Mouse (Mus musculus): ENCODE data around the gene Hoxc9.
A peak's percentile ranks its signal among the peaks of the same experiment; 100 is the strongest.

The Hoxc9 gene

DNA sequence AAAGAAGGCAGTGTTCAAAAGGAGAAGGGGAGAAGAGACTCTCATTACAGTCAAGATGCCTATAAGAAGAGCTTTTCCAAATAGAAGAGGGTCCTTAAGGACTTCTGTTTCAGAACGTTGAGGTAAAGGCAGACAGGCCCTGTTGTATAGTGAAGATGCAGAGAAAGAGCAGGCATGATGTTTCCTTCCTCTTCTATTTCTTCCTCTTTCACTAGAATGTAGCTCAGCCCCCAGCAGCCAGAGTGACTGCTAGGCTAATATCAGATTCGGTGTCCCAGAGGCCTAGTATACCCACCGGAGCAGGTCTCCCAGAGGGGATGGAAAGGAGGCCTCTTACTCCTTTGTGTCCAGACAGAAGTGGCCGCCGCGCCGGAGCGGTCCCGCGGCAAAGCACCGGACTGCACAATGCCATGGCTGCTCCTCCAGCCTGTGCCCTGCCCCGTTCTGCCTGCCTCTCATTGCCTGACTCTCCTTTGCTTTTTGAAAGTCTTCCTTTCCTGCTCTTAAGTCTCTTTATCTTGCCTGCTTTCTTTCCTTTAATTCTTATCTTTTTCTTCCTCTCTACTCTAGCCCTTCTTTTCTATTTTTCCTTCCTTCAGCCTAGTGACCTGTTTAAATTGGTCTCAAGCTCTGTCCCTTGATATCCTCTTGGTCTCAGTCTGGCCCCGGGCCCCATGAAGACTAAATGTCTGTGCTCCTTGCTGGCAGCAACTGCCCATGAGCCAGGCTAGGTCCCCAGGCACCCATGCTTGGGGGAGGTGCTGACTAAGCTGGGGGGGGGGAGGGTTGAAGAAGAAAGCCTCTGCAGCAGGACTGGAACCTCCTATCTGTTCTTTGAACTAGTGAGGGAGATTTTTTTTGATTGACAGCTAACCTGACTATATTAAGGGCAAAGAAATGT is 2.6 kb downstream of the Hoxc9 start:
- DNase-seq (ENCODE audit: low spot score): no peak

DNA sequence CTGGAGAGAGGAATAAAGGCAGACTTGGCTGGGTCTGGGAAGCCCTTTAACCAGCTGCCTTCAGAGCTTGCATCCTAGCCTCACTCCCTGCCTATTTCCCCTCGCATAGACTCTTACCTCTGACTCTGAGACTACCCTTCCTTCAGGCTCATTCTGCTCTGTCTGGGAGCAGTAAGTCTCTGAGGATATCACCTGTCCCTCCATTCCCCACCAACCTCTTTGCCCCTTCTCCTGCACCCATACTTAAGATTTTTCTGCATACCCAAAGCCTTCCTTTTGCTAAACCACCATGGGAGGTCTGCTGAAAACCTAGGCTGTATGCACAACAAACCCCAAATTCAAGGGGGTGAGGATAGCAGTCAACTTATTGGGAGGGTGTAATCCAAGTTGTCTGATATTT is 3.7 kb downstream of the Hoxc9 start:
- no peak for DNase-seq (ENCODE audit: low spot score)

DNA sequence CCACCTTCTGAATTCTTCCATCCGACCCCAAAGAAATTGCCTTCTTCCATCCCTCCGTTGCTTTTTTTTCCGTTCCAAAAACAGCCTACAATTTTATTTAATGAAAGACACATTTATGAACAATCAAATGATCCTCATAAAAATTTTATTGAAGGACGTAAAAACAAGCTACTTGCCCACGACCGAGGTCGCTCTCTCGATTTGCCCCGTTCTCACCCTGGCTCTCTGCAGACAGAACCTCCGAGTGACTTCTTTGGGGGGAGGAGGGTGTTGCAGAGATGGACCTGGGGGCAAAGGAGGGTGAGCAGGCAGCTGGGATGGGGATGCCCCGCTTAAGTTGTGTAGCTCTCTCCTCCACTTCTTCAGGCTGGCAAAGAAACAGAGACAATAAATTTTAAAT is 4.1 kb downstream of the Hoxc9 start:
- DNase-seq (ENCODE audit: low spot score): no peak

DNA sequence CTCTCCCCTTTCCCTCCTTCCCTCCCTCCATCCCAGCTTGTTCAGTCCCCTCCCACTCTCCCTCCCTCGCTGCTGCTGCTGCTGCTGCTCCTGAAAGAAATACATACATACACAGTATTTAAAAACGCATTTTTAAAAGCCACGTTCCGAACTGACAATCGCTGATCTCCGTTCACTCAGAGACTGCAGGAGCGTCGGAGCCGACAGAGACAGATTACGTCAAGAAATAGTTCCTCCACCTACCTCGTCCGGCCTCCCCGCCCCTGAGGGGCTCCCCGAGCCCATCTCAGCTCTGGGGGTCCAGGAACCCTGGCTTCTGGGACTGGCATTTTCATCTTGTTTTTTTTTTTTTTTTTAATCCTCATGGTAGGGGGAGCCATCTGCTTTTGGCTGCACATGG is 4.7 kb downstream of the Hoxc9 start:
- no peak for DNase-seq (ENCODE audit: low spot score)

DNA sequence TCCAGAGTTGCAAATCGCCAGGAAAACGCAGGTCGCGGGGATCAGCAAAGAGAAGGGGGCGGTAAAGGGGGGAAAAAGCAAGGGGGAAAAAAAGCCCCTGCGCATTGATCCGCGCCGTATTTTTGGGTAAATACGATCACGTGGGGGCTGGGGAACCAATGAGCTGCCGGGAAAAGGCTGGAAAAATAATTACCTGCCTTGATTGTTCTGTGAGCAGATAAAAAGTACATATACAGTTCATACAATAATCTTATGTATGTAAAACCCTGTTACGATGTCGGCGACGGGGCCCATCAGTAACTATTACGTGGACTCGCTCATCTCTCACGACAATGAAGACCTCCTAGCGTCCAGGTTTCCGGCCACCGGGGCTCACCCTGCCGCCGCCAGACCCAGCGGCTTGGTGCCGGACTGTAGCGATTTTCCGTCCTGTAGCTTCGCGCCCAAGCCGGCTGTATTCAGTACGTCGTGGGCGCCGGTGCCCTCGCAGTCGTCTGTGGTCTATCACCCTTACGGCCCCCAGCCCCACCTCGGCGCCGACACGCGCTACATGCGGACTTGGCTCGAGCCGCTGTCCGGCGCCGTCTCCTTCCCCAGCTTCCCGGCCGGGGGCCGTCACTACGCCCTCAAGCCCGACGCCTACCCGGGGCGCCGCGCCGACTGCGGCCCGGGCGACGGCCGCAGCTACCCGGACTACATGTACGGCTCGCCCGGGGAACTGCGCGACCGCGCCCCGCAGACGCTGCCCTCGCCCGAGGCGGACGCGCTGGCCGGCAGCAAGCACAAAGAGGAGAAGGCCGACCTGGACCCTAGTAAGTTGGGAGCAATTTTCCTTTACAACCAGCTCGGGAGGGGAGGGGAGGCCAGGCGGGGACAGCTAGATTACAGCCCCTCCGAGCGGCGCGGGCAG is 5.4 kb downstream of the Hoxc9 start:
- no peak for DNase-seq (ENCODE audit: low spot score)

DNA sequence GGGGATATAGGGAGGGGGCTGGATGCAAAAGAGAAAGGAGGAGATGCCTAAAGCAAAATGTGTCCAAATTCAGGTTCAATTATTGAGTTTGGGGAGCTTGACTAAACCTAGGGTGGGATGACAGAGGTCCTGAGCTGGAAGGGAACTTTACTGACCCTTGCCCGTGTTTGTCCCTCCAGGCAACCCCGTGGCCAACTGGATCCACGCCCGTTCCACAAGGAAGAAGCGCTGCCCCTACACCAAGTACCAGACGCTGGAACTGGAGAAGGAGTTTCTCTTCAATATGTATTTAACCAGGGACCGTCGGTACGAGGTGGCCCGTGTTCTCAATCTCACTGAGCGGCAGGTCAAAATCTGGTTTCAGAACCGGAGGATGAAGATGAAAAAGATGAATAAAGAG is 7.5 kb downstream of the Hoxc9 start:
- no peak for DNase-seq (ENCODE audit: low spot score)

GRCm38 (mm10) chr15:102984521-102984920 is 8.3 kb downstream of the Hoxc9 start:
- no peak for DNase-seq (ENCODE audit: low spot score)

DNA sequence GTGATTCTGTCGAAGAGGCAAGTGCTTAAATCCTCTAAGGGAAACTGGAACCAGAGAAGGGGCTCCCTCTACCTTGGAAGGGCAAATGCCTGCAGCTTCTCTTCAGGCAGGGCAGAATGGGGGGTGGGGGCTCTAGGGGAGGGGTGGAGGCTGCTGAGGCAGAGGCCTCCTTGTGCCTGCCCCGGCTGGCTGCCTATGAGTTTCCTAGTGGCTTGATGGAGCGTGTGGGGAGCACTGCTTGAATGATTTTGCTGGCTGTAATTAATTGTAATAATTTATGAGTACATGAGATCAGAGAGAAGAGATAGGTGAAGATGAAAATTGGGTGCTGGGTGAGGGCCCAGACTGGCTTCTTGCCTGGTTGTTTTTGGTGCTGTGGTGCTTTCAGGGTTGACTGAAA is 8.7 kb downstream of the Hoxc9 start:
- DNase-seq (ENCODE audit: low spot score): no peak

GRCm38 (mm10) chr15:102987124-102987833 is 11.0 kb downstream of the Hoxc9 start:
- DNase-seq (ENCODE audit: low spot score): peak; percentile 89

- DNase-seq (ENCODE audit: low spot score): no peak
These were observed 11.8 kb downstream of the Hoxc9 start for GRCm38 (mm10) chr15:102988078-102988477.

GRCm38 (mm10) chr15:102990461-102991397 is 14.5 kb downstream of the Hoxc9 start, which contains the start of gene Hoxc8:
TSS of gene Hoxc8 (plus strand) at chr15:102990607.
- no peak for DNase-seq (ENCODE audit: low spot score)

DNA sequence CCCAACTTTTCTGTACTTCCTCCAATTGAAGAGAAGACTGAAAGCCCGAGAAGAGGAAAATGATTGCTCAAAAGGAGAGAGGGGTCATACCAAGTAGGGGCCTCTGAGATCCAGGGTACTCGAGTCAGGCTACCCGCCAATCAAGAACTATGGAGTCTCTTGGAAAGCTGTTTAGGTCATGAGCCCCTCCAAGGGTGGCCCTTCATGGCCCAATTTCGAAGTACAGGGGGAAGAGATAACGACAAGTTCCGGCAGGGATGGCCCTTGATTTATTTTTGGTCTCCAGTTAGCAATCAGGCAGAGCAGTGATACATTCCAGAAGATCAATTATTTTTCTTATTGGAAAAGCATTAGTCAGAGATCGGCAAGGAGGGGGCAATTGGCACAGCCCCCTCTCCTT is 15.5 kb downstream of the Hoxc9 start:
- DNase-seq (ENCODE audit: low spot score): no peak

- no peak for DNase-seq (ENCODE audit: low spot score)
These were observed 16.0 kb downstream of the Hoxc9 start for GRCm38 (mm10) chr15:102992206-102992605.

GRCm38 (mm10) chr15:102992863-102993262 is 16.6 kb downstream of the Hoxc9 start:
- no peak for DNase-seq (ENCODE audit: low spot score)

DNA sequence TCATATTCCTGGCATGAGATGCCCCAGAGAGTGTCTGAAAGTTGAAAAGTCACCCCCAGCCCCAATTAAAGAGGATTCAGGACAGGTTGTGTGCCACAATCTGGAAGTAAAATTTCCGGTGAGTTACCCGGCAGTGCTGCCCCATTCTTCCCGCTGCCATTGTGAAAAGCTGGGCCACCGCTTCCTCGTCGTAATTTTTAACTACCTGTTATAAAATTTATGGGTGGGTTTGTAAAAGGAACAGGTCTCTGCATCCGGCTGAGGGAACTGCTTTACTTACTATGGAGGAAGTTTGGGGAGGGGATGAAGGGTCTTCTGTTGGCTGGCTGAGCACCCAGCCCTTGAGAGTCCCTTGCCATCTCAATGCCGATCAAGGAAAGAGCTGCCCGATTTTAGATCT is 20.3 kb downstream of the Hoxc9 start:
- no peak for DNase-seq (ENCODE audit: low spot score)

DNA sequence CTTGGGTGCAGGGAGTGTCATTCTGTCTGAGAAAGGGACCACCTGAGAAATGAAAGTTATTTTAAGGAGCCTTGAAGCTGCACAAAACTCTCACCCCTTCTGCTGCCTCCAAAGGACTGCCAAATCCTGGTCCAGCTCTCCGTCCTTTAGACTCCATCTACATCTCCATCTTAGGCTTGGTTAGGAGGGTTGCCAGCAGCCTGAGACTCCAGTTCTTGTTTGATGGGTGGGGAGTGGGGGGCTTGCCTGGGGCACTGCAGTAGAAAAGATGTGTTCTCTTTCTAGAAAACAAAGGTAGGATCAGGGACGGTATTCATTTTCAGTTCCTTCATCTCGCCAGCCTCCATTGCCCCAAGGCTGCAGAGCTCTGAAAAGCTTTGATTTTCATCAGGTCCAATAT is 21.2 kb downstream of the Hoxc9 start:
- DNase-seq (ENCODE audit: low spot score): no peak

GRCm38 (mm10) chr15:102997939-102998355 is 21.7 kb downstream of the Hoxc9 start, which contains the start of gene Hoxc6:
TSS of gene Hoxc6 (plus strand) at chr15:102998257.
- no peak for DNase-seq (ENCODE audit: low spot score)

DNA sequence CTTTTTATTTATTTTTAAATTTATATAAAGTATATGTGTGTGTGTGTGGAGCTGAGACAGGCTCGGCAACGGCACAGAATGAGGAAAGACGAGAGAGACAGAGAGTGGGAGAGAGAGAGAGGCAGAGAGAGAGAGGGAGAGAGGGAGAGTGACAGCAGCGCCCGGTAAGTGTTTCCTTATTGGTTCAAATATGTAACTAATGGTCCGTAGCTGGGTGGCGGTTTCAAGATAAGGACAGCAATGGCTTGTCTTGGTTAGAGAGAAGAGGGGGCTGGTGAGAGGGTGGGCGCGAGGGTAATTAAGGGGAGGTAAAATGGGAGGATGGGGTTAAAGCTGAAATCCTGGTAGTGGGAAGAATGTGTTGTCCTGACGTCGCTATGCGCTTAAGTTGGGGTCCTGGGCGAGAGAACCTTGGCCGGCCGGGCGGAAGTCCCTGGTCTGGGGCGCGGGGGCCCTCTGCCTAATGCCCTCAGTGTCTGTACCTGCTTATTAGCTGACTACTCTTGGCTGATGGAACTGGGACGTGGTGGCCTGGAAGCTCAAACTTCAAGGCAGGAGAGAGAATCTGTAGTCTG is 22.5 kb downstream of the Hoxc9 start:
- no peak for DNase-seq (ENCODE audit: low spot score)

- DNase-seq (ENCODE audit: low spot score): no peak
These were observed 23.1 kb downstream of the Hoxc9 start for GRCm38 (mm10) chr15:102999183-102999831.

DNA sequence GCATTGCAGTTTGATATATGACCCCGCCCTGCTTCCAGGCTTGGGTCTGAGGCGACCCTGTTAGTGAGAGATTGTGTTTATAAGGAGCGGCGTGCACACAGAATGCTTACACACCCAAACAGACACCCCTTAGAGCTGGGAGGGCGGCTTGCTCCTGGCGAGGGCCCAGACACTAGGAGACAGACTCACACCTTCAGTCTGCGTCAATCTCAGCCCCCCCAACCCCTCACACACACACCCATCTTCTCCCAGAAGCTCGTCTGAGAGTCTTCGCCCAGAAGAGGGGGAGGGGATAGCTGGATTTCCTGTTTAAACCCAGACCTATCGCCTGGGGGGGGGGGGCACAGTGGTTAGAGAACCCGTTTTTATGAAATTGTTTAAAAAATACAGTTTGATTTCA is 23.7 kb downstream of the Hoxc9 start:
- no peak for DNase-seq (ENCODE audit: low spot score)
